Mouse (Mus musculus): ENCODE measurements around the gene Dut.

Dut gene

DNA sequence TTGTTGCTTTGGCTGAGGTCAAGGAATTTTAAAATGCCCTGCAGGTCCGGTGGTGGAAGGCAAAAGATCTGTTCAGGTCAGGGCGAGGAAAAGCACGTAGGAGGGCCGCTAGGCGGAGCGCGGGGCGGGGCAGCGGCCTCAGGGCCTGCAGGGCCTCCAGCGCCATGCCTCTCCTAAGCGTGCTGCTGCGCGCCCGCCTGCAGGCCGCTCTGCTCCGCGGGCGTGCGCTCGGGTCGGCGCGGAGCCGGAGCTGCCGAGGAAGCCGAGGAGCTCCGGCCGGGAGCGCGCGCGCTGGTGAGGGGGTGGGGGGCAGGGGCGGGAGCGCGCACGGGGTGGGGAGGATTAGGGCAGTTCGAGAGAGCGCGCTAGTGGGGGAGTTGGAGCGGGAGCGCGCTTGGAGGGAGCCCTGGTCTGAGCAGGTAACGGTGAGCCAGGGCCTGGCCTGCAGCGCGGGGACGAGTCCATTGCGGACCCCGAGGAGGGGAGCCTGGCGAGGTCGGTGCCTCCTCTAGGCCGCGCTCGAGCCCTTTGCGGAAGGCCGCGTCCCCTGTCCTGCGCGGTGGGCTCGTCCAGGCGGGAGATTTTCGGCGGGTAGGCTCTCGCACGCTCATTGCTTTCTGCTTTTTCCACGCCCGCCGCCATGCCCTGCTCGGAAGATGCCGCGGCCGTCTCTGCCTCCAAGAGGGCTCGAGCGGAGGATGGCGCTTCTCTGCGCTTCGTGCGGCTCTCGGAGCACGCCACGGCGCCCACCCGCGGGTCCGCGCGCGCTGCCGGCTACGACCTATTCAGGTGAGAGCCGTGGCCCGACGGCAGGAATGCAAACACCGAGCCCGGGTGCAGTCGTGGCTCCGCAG lies at the start of gene Dut:
TSS of gene Dut (plus strand) at position 83 of the 854 bp plus-strand sequence.
- DNase-seq (ENCODE audit: low spot score in 2 of 2), result peak; percentile 83 to 90

DNA sequence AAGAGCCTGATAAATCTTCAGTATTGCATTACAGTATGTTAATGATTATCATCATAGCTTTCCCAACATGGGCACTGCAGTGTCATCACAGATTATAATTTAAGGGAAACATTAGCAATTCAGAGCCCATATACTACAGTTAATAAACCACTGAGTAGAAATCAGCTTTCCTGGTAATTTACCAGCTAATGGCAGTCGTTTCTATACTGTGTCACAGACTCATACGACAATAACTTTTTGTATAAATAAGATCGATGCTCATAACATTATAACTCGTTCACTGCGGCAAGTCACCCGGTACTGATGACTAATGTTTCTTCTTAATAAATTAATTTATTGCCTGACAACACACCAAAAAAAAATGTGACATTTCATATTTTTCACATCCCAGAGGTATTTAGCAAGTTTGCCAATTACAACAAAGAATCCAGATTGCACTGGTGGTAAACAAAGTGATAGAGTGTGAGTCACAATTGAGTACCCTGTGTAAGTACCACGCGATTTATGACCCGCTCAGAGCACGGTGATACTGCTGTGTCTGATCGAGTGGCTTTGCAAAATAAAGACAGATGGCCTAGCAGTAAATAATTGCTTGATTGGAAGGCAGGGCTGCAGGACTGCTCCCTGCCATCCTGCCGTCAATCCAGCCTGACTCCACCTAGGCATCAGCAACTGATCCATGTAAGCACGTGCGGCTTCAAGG lies 37.9 kb upstream of the Dut start:
- DNase-seq (ENCODE audit: low spot score in 2 of 2), result no peak

DNA sequence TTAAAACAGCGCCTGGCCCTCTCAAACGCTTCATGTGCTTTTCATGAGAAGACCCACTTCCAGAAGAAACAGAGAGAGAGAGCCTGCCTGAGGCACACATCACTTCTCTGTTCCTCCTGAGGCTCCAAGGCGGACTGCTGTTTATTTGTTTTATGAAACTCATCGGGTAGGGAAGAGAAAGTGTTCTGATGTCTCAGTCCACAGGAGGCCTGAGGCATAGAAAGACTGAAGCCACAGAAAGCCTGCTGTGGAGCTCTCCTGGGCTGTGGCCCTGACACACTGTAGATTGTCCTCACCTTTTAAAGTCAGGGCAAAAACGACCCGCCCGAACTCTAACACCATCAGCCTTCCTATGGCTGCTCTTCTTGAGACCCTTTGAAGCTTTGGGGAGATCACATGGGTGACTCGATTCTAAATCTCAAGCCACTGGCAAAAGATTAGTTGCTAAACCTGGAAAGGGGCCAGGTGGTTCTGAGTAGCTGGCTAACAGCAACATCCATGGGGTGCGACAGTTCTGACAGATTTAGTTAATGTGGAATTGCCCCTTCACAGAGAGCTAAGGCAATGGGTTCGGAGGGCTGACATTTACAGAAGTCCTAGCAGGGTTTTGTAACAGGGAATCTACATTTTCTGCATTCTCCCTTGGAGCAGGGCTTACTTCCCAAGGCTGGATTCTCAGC lies 35.0 kb upstream of the Dut start:
- no peak for DNase-seq (ENCODE audit: low spot score in 2 of 2)

DNA sequence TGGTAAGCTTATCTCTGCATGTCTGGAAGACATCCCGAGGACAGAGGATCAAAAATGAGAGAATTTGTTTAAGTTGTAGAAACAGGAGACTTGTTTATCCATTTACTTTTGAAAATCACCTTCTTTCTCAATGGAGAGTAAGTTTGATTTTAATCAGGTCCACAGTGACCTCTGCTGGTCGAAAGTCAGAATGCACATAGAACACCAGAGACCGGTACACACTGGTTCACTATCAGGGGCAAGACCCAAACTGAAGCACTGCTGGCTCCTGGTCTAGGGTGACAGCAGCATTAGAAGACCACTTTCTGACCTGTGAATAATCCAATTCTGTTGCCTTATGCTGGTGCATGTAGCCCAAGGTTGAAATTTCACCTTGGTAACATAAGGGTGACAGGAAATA lies 32.4 kb upstream of the Dut start:
- DNase-seq (ENCODE audit: low spot score in 2 of 2), result peak in 1 of 2 experiments; percentile 62

DNA sequence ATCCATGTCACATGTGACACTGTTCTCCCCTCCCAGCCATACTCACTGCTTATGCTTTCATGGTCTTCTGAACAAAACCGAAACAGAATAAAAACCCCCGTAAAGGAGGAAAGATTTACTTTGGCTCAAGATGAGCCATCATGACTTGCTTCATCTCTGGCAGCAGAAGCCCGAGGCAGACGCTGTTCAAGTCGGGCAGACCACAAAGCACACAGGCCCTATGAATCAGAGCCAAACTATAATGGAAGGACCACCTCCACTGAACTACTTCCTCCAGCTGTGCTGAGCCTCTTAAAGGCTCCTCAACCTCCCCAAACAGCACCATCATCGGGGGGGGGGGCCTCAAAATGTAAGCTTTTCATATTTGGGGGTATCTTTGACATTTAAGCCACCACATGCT lies 29.7 kb upstream of the Dut start:
- DNase-seq (ENCODE audit: low spot score in 2 of 2), result no peak

DNA sequence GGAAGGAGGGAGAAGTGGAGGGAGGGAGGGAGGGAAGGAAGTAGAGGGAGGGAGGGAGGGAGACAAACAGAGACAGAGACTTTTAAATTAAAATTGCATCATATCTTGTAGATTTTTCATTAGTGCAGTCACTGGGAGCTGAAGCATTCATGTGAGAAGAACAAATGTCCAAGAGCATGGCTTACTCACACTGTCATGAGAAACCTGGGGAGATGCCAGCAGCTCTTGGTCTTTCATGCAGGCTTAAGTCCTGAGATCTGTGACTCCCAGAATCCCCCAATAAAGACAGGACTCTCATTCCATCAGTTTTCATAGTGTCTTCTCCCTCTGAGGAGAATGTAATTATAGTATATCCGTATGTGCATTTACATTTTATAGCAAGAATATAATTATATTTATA lies 28.4 kb upstream of the Dut start:
- no peak for DNase-seq (ENCODE audit: low spot score in 2 of 2)

DNA sequence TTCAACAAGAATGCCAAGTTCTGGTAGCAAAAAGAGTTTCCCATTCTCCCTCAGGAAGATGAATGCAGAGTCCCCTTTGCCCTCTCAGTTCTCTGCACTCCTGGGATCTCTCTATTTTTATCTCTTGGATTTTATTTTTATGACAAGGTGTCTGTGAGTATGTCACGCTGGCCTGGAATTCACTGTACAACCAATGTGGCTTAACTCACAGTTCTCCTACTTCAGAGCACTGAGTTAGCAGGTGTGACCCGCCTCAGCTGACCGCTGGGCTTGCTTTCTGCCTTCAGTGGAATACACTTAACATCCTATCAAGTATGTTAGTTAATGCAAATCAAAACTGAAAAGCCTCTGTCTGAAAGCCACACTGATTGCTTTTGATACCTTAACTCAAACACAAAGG lies 27.7 kb upstream of the Dut start:
- no peak for DNase-seq (ENCODE audit: low spot score in 2 of 2)

DNA sequence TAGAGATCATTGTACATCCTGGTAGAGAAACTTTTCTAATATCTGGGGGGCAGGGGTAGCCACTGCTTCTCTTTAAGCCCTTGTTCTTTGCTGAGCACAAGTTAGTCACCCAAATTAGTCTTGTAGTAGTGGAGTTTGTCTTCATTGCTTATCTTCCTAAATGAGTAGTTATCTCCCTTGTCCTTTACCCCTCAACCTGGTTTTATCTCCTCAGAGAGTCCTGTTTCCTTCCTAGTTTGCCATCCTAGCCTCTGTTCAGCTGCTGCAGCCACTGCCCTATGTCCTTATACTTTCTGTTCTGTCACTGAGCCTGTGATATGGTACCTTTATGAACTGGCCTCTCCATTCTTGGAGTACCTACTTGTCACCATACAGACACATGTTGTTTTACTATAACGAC lies 25.3 kb upstream of the Dut start:
- DNase-seq (ENCODE audit: low spot score in 2 of 2), result no peak

DNA sequence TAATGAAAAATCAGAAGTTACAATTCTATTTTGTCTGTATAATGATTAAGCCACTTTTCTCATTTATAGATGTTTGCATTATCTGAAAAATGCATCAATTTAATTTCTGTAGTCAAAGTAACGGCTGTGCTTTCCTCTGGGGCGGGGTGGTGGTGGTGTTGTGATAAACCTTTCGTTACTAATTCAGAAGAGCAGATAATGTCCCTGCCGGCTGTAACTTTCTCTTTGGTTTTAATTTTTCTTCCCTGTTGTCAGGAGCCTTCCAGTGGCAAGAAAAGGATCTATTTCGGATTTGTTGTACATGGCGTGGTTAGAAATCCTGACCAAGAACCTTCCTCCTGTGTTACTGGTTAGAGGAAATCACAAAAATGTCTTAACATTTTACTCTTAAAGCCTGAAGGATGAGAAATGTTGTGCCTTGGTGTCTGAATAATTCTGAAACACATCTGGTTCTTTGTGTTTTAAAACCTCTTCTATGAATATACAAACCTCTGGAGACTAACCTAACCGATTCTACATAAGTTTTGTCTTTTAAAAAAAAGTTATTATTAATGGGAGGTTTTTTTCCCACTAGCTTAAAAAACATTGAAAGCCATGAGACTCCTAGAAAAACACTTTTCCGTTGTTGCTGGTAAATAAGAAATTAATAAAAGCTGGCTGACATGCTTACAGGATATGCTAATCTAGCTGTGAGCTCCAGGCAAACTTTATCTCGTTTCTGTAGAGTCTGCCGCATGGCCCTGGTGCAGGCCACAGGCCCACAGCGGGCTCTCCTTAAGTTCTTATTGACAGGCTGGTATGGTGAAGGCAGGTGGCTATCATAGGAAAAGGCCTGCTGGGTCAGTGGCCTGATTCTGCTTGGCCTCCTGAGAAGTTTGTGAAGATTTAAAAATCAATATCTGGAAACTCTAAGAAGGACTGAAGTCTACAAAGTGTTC lies 18.2 kb upstream of the Dut start:
- DNase-seq (ENCODE audit: low spot score in 2 of 2), result no peak

DNA sequence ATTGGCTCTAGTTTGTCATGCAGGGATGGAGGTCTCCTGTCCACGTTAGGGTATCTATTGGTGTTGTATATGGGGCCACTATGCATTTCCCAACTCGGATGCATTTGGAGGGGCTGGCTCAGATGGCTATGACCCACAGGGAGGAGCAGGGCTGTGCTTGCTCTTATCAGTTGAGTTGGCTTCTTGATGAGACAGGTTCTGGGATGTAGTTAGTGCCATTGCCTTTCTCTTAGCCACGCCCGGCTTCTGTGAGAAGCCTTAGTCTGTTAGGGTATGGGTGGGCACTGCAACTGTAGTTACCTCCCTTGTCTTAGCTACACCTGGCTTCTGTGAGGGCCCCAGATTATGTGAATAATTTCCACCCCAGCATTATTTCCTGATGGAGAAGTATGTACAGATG lies 14.8 kb upstream of the Dut start:
- no peak for DNase-seq (ENCODE audit: low spot score in 2 of 2)

DNA sequence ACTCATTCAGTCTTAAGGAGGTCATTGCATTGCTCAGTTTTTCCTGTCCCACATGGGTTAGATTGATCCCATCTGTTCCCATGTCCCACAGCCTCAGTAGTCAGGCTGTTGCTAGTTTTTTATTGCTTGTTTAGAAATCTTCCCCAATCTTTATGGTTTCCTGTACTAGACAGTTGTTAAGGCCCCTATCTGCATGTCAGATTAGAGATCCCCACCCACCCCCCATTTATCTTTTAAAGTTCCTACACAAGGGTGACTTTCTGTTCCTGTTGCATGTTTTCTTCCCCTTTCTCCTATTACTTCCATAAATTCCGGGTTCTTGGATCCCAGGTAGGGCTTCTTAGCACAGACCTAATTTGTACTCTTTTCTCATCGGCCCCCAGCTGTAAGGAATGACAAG lies 13.5 kb upstream of the Dut start:
- DNase-seq (ENCODE audit: low spot score in 2 of 2), result no peak

DNA sequence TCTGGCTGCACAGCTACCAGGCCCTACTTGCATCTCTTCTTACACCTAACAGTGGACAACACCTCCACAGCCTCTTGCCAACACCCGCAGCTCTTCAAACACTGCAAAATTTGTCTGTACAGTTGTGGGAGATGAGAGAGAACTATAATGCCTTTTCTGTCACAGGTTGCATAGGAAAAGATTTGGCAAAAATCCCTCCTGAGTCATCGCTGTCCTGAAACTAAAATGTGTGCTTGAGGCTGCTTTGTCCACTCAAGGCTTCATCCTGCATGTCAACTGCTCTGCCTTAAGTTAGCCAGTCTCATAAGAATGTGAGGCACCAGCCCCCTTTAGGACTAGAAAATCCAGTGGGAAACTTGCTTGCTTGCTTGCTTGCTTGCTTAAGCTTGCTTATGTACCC lies 12.9 kb upstream of the Dut start:
- DNase-seq (ENCODE audit: low spot score in 2 of 2), result no peak

DNA sequence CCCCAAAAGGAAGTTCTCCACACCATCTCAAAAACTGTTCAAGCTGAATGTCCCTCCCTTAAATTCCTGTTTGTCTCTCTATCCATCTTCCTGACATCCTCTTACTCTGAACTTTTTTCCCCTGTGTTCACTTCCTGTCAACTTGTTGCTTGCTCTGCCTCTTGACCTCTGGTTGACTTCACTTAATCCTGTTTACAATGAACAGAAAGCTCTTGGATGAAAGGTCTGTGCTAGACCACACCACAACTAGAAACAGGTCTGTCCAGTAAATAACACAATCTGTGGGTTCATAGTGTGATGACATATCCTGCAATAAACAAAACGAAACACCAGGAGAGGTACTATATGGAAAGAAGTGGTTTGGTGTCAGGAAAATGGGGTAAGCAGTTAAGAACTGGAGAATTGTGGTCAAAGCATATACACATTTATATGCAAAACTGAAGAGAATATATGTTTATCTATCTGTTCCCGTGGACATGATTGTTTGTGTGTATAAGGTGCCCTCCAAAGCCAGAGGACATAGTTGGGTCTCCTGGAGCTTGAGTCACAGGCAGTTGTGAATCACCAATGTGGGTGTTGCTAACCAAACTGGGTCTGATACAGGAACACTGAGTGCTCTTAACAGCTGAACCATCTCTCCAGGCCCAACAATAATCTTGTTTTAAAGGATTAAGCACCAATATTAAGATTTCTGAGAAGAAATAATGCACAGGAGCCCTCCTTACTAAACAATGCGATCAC lies 1.3 kb upstream of the Dut start:
- no peak for DNase-seq (ENCODE audit: low spot score in 2 of 2)

DNA sequence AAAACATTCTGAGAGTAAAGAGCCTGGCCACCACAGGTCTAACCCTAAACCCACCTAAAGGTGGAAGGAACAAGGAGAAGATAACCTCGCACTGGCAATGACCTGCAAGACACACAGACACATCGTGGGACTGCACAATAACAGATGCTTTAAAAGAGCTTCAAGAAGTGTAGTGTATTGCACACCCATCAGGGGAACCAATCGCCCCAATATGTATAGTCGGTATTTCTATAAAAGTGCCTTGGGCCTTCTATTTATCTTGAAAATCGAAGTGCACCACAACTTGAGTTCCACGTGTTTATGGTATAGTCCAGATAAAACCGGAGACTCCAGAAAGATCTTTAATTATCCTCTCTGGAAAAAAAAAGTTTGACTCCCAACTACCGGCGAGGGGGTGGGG lies 321 bp upstream of the Dut start:
- DNase-seq (ENCODE audit: low spot score in 2 of 2), result no peak

DNA sequence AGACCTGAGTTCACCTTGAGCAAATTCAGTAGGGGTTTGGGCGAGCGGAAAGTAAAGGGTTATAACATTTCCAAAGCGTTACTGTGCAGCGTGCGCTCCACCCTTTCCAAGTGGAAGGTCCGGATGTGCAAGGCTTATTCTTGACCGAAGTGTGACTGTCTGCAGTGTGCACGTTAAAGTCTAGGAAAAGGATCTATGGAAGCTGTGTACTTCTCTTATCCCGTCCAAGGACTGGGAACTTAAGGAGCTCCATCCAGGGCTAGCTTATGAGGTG lies 909 bp downstream of the Dut start:
- DNase-seq (ENCODE audit: low spot score in 2 of 2), result no peak

DNA sequence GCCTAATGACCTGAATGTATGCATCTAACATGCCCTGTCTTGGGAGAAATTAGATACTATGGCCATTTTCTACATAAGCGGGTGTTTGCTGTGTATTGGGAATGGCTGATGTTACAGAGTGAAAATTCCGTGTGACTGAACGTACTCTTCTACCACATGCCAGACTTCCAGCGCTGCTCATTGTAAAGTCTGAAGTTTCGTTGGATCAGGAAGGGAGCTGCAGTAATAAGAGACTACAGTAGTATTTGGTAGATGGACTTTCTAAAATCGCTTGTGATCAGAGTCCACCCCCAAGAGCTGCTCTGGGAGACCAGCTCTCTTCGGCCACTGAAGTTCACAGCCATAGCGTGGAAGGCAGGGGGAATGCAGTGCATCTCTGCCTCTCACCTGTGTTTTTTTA lies 1.3 kb downstream of the Dut start:
- no peak for DNase-seq (ENCODE audit: low spot score in 2 of 2)

DNA sequence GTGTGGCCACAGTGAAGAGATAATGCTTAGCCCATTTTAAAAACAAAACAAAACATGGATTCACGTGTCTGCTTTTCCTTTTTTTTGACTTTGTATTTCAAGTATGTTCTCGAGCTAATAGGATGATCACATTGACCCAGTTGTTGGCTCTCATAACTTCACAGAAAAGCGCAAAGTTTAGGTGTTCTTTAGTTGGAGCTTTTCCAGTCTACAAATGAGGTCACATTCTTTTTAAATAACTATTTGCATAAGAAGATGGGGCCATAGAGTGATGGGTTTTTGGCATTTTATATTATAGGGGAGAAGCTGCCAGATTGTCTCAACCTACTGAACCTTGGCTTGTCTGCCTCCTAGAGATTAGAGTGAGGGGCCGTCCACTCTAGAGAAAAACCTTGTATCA lies 2.3 kb downstream of the Dut start:
- DNase-seq (ENCODE audit: low spot score in 2 of 2), result no peak

DNA sequence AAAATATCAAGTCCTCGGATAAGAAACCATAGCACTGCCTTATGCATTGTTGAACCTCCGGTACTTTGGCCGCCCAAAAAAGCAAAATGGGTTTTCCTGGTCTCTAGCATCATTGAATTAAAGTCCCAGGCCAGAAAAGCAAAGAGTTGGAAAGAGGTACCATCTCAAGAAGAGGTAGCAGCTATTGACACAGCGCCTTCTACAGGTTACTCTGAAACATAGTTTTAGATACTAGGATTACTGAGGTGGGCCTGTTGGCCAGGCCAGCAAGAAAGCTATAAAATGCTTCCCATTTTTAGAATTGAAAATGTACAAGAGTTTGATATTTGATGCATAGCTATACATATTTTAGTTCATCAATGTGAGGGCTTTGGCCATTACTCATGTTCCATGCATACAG lies 2.9 kb downstream of the Dut start:
- DNase-seq (ENCODE audit: low spot score in 2 of 2), result no peak

DNA sequence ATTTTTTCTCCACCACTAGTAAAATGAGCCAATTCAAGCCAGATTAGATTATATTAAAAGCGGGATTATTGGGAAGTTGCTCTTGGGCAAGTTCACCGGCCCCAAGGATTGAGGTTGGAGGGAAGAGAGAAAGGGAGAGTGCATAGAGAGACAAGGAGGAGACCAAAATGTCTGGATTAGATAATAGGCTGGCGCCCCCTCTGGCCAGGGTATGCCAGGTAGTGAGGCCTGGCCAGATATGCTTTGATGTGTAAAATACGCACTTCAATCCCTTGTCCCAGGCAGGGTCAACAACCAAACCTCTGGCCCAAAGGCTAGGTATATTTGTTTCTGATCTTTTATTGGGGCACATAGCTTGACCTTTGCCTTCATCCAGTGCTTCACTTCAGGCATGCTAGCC lies 4.8 kb downstream of the Dut start:
- no peak for DNase-seq (ENCODE audit: low spot score in 2 of 2)

DNA sequence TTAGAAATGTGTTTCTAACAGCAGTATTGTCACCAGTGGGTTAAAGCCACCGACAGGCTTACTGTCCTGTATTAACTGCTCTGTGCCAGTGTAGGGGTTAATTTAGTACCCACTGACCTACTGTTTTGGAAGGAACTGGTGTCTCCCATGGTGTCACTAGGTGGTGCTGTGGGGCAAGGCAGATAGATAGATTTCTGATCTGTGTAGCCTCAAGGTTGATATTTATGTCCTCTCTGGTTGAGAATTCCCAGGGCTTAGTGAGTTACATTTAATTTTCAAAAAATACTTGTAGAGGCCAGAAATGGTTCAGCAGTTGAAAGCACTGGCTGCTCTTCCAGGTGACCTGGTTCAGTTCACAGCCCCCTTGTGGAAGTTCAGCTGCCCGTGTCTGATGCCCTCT lies 5.3 kb downstream of the Dut start:
- DNase-seq (ENCODE audit: low spot score in 2 of 2), result peak in 1 of 2 experiments; percentile 29

DNA sequence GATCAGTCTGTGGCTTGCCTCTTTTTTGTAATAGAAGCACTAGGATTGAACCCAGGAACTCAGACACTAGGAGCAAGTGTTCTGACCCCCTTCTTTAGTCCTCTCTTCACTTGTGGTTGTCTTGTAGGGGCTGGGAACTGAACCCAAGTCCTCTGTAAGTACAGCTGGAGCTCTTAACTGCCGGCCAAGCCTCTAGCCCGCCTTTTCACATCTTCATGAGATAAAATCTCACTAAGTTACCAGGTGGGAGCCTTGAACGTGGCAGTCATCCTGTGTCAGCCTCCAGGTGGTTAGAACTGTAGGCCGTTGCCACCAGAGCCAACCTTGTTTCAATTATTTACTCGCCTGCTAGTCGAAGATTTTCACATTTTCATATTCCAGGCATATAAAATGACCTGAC lies 6.7 kb downstream of the Dut start:
- no peak for DNase-seq (ENCODE audit: low spot score in 2 of 2)

Data from frontal cortex, postnatal 10 days (tissue).